ENCODE assay signal across 8 mouse cellular contexts in genomic region chr11:34783587-34784043, GRCm38 (mm10). TPM values are rescaled to one million over a fixed set of nuclear protein-coding genes. Genes with fewer than 3 reads are reported as not detected.
A peak's percentile ranks its signal among the peaks of the same experiment; 100 is the strongest.
DNase-seq lines count a peak whose midpoint lies in the region; ATAC-seq and TF ChIP-seq lines count a peak whose summit lies in the region.

TSS of gene Dock2 (minus strand) at chr11:34783892.

- no peaks in the 10 kb centered on the region for H3K27me3 ChIP-seq in G1E (ENCODE audit: insufficient read depth, low read length)
- no peaks in the 10 kb centered on the region for H3K27me3 ChIP-seq in embryonic facial prominence, embryonic 10.5 days (replicated peaks; ENCODE audit: low read depth, poor library complexity, severe bottlenecking)

- 84% methylated on average over 12 of the region's 12 CpGs for WGBS in embryonic facial prominence, embryonic 10.5 days

- H3K36me3 ChIP-seq in G1E (replicated peaks), result no peaks in the 10 kb centered on the region
- no peaks in the 10 kb centered on the region for H3K36me3 ChIP-seq in embryonic facial prominence, embryonic 10.5 days (replicated peaks)

- peaks cover 17% of the 10 kb centered on the region; the same call in 1 of the 2 replicates for H3K9me3 ChIP-seq in G1E (replicated peaks)
- H3K9me3 ChIP-seq in embryonic facial prominence, embryonic 10.5 days, result no peaks in the 10 kb centered on the region

- no peak for TF ChIP-seq CTCF in G1E (IDR thresholded peaks at IDR 0.05; ENCODE audit: low read depth, low read length)

- peak within 1 kb of the TSS; percentile 55 for H3K4me3 ChIP-seq in G1E (ENCODE audit: low read depth, low read length)
- H3K4me3 ChIP-seq in embryonic facial prominence, embryonic 10.5 days, result no peak within 1 kb of the TSS

- H3K4me1 ChIP-seq in G1E (ENCODE audit: insufficient read depth, low read depth, low read length), result no peaks in the 10 kb centered on the region
- H3K4me1 ChIP-seq in embryonic facial prominence, embryonic 10.5 days, result 0 out of 2 replicates have a peak, but pooled peaks cover 4% of the 10 kb centered on the region

- no peak within 1 kb of the TSS for H3K27ac ChIP-seq in embryonic facial prominence, embryonic 10.5 days (replicated peaks)

- ATAC-seq in G1E (ENCODE audit: extremely low read depth, insufficient number of reproducible peaks, low FRiP score, poor library complexity, severe bottlenecking), result peak; percentile 62; the same call in 1 of the 2 replicates
- ATAC-seq in monocyte, adult 5-6 weeks (replicated peaks; ENCODE audit: insufficient number of reproducible peaks, low FRiP score, low TSS enrichment, poor library complexity, severe bottlenecking), result peak; percentile 77

- peak; percentile 91 for DNase-seq in 416B (ENCODE audit: low read depth)
- DNase-seq in G1E (ENCODE audit: low spot score), result no peak
- peak; percentile 26 for DNase-seq in liver
- DNase-seq in ovary, postnatal 36 days (ENCODE audit: low spot score), result no peak
- DNase-seq in embryonic facial prominence, embryonic 10.5 days (ENCODE audit: low spot score), result no peak
- DNase-seq in left cerebral cortex, adult 9 months (ENCODE audit: low spot score in 2 of 2), result no peak
- DNase-seq in right cerebral cortex, postnatal 36 days (ENCODE audit: low spot score in 2 of 2), result no peak

RNA-seq across cellular contexts. Expression of gene Dock2, which starts in this region (rescaled TPM):
- 4.7 and 9.1 TPM in 2 replicates for total RNA-seq in G1E (2014; fragmentation: Nextera tagmentation)
- total RNA-seq in G1E (2017), result 17.2 and 20.0 TPM in 2 replicates
- 2.8 and 3.0 TPM in 2 replicates for polyA plus RNA-seq in G1E (2012)
- 415 to 764 TPM (median 432 TPM) in 3 replicates for total RNA-seq in monocyte, adult 5-6 weeks (2017)
- 0.59 TPM in 2 replicates for polyA plus RNA-seq in embryonic facial prominence, embryonic 10.5 days (2016; fragmentation: Nextera tagmentation; extraction: Ambion mirVana)

Comparison
In these comparisons a context has a peak if more than half of its experiments do, and no peak if none do; other contexts are left out.
1. RNA of gene Dock2 (total RNA-seq): 415 to 764 TPM in monocyte, adult 5-6 weeks; 4.7 to 20.0 TPM in G1E; every median in the first group is over 10 times any median in the second.
2. DNase-seq: peak in 416B (single experiment) and liver (single experiment); none in G1E (single experiment), ovary, postnatal 36 days (single experiment), embryonic facial prominence, embryonic 10.5 days (single experiment), left cerebral cortex, adult 9 months (0 of 2) and right cerebral cortex, postnatal 36 days (0 of 2).